Mouse (Mus musculus) testis, adult 2 months (tissue): Measurements from ENCODE around the gene Serpinh1.

Experiments
- CTCF ChIP-seq: fragments of 200-500 bp; IDR thresholded peaks from 2 replicates; pipeline ENCODE4 v1.5.1; 2012; ENCODE audit warnings: low read depth, mild to moderate bottlenecking, inconsistent platforms, low read length, moderate library complexity; ENCODE audit not compliant: control insufficient read depth, insufficient read depth, insufficient replicate concordance
- POLR2A ChIP-seq: fragments of 200-500 bp; IDR thresholded peaks from 2 replicates; pipeline ENCODE4 v1.6.1; 2012; ENCODE audit warnings: low read depth, mild to moderate bottlenecking, inconsistent platforms, low read length, moderate library complexity; ENCODE audit not compliant: control insufficient read depth

- TF ChIP-seq CTCF, result no peak
- TF ChIP-seq POLR2A, result no peak
Observed at GRCm38 (mm10) chr7:99386811-99387210, 33.8 kb upstream of the Serpinh1 start.
